9 mouse cellular contexts compared by ENCODE assay signal in genomic region chr14:54191026-54191390, GRCm38 (mm10).
A peak's percentile ranks its signal among the peaks of the same experiment; 100 is the strongest.
DNase-seq lines count a peak whose midpoint lies in the region; ATAC-seq lines count a peak whose summit lies in the region.
"Had no signal": no experiment of that assay in that cellular context is flagged by ENCODE, and none has a peak within 500 bp of the region (broad histone marks: within the 10 kb centered on the region; RNA-seq: fewer than 3 reads in every experiment).

No protein-coding gene starts in this region.

- no peak for ATAC-seq in hindbrain, embryonic 14.5 days (ENCODE audit: low FRiP score)
- no peak for ATAC-seq in hindbrain, embryonic 11.5 days (ENCODE audit: low FRiP score)
- no peak for ATAC-seq in midbrain, embryonic 12.5 days (ENCODE audit: low FRiP score, low read depth)
- no peak; the same call in 1 of the 2 replicates for ATAC-seq in midbrain, embryonic 11.5 days (ENCODE audit: low FRiP score)
- ATAC-seq in embryonic facial prominence, embryonic 14.5 days (ENCODE audit: low read depth), result no peak
- no peak for ATAC-seq in midbrain, embryonic 14.5 days (ENCODE audit: low FRiP score, low TSS enrichment)

- no peaks in the 10 kb centered on the region for H3K27me3 ChIP-seq in hindbrain, embryonic 14.5 days (ENCODE audit: control insufficient read depth, insufficient read depth, low read length)
- no peaks in the 10 kb centered on the region for H3K27me3 ChIP-seq in hindbrain, embryonic 11.5 days (ENCODE audit: control insufficient read depth, insufficient read depth, low read length)
- no peaks in the 10 kb centered on the region for H3K27me3 ChIP-seq in midbrain, embryonic 12.5 days
- no peaks in the 10 kb centered on the region for H3K27me3 ChIP-seq in midbrain, embryonic 11.5 days (ENCODE audit: control insufficient read depth, insufficient read depth, low read length)
- no peaks in the 10 kb centered on the region for H3K27me3 ChIP-seq in embryonic facial prominence, embryonic 14.5 days (replicated peaks; ENCODE audit: control insufficient read depth, insufficient read depth, low read length)
- no peaks in the 10 kb centered on the region for H3K27me3 ChIP-seq in midbrain, embryonic 14.5 days (ENCODE audit: control insufficient read depth, insufficient read depth, low read length)
- H3K27me3 ChIP-seq: forebrain, embryonic 12.5 days had no signal

- H3K4me2 ChIP-seq in hindbrain, embryonic 14.5 days (replicated peaks), result no peak overlapping the region
- H3K4me2 ChIP-seq in hindbrain, embryonic 11.5 days (replicated peaks; ENCODE audit: low read depth, low read length), result no peak overlapping the region
- H3K4me2 ChIP-seq in midbrain, embryonic 12.5 days (replicated peaks), result no peak overlapping the region
- no peak overlapping the region for H3K4me2 ChIP-seq in midbrain, embryonic 11.5 days
- no peak overlapping the region for H3K4me2 ChIP-seq in embryonic facial prominence, embryonic 14.5 days (ENCODE audit: low read depth, low read length)
- H3K4me2 ChIP-seq in midbrain, embryonic 14.5 days (ENCODE audit: low read length), result no peak overlapping the region

- H3K9ac ChIP-seq in hindbrain, embryonic 14.5 days, result no peak overlapping the region
- H3K9ac ChIP-seq in hindbrain, embryonic 11.5 days (ENCODE audit: low read depth, low read length), result no peak overlapping the region
- no peak overlapping the region for H3K9ac ChIP-seq in midbrain, embryonic 12.5 days (replicated peaks)
- no peak overlapping the region for H3K9ac ChIP-seq in midbrain, embryonic 11.5 days (ENCODE audit: low read length)
- no peak overlapping the region for H3K9ac ChIP-seq in embryonic facial prominence, embryonic 14.5 days (ENCODE audit: low read depth, low read length)
- H3K9ac ChIP-seq in midbrain, embryonic 14.5 days (replicated peaks; ENCODE audit: low read length), result no peak overlapping the region
- H3K9ac ChIP-seq: forebrain, embryonic 12.5 days had no signal

- H3K9me3 ChIP-seq in hindbrain, embryonic 14.5 days (ENCODE audit: control insufficient read depth, low read length), result no peaks in the 10 kb centered on the region
- H3K9me3 ChIP-seq in hindbrain, embryonic 11.5 days (ENCODE audit: control insufficient read depth, low read length), result no peaks in the 10 kb centered on the region
- no peaks in the 10 kb centered on the region for H3K9me3 ChIP-seq in midbrain, embryonic 12.5 days
- H3K9me3 ChIP-seq in midbrain, embryonic 11.5 days (ENCODE audit: control insufficient read depth, low read length), result no peaks in the 10 kb centered on the region
- no peaks in the 10 kb centered on the region for H3K9me3 ChIP-seq in embryonic facial prominence, embryonic 14.5 days (ENCODE audit: control insufficient read depth, low read length)
- H3K9me3 ChIP-seq in midbrain, embryonic 14.5 days (ENCODE audit: control insufficient read depth, low read length), result no peaks in the 10 kb centered on the region
- H3K9me3 ChIP-seq: forebrain, embryonic 12.5 days had no signal

- peaks cover 32% of the 10 kb centered on the region for H3K4me1 ChIP-seq in hindbrain, embryonic 14.5 days (replicated peaks; ENCODE audit: control insufficient read depth, insufficient read depth, low read length)
- H3K4me1 ChIP-seq in hindbrain, embryonic 11.5 days (replicated peaks; ENCODE audit: control insufficient read depth, insufficient read depth, low read length), result peaks cover 2% of the 10 kb centered on the region; the same call in 1 of the 2 replicates
- peaks cover 34% of the 10 kb centered on the region for H3K4me1 ChIP-seq in midbrain, embryonic 12.5 days
- peaks cover 18% of the 10 kb centered on the region for H3K4me1 ChIP-seq in midbrain, embryonic 11.5 days (ENCODE audit: control insufficient read depth, insufficient read depth, low read length)
- H3K4me1 ChIP-seq in embryonic facial prominence, embryonic 14.5 days (ENCODE audit: control insufficient read depth, insufficient read depth, low read length), result 0 out of 2 replicates have a peak, but pooled peaks cover 5% of the 10 kb centered on the region
- peaks cover 33% of the 10 kb centered on the region for H3K4me1 ChIP-seq in midbrain, embryonic 14.5 days (ENCODE audit: control insufficient read depth, insufficient read depth, low read length)

- peak overlapping the region; percentile 40; the same call in 1 of the 2 replicates for H3K27ac ChIP-seq in hindbrain, embryonic 14.5 days
- H3K27ac ChIP-seq in hindbrain, embryonic 11.5 days (ENCODE audit: low read depth, low read length), result no peak overlapping the region
- peak overlapping the region; percentile 3; the same call in 1 of the 2 replicates for H3K27ac ChIP-seq in midbrain, embryonic 12.5 days (replicated peaks)
- H3K27ac ChIP-seq in midbrain, embryonic 11.5 days (ENCODE audit: low read depth, low read length), result no peak overlapping the region
- peak overlapping the region; percentile 13; the same call in 1 of the 2 replicates for H3K27ac ChIP-seq in embryonic facial prominence, embryonic 14.5 days (replicated peaks; ENCODE audit: low read depth, low read length)
- peak overlapping the region; percentile 45; the same call in 1 of the 2 replicates for H3K27ac ChIP-seq in midbrain, embryonic 14.5 days (replicated peaks; ENCODE audit: low read depth, low read length)

- no peaks in the 10 kb centered on the region for H3K36me3 ChIP-seq in hindbrain, embryonic 14.5 days (replicated peaks; ENCODE audit: control insufficient read depth, insufficient read depth)
- no peaks in the 10 kb centered on the region for H3K36me3 ChIP-seq in hindbrain, embryonic 11.5 days (ENCODE audit: control insufficient read depth, insufficient read depth, low read length)
- no peaks in the 10 kb centered on the region for H3K36me3 ChIP-seq in midbrain, embryonic 12.5 days
- H3K36me3 ChIP-seq in midbrain, embryonic 11.5 days (ENCODE audit: control insufficient read depth, insufficient read depth, low read length), result no peaks in the 10 kb centered on the region
- H3K36me3 ChIP-seq in embryonic facial prominence, embryonic 14.5 days (ENCODE audit: control insufficient read depth, insufficient read depth, low read length), result no peaks in the 10 kb centered on the region
- H3K36me3 ChIP-seq in midbrain, embryonic 14.5 days (ENCODE audit: control insufficient read depth, insufficient read depth, low read length), result no peaks in the 10 kb centered on the region
- H3K36me3 ChIP-seq: forebrain, embryonic 12.5 days had no signal

- no peak overlapping the region for H3K4me3 ChIP-seq in hindbrain, embryonic 14.5 days (replicated peaks; ENCODE audit: low read length)
- no peak overlapping the region for H3K4me3 ChIP-seq in hindbrain, embryonic 11.5 days (ENCODE audit: low read depth, low read length)
- H3K4me3 ChIP-seq in midbrain, embryonic 12.5 days, result no peak overlapping the region
- H3K4me3 ChIP-seq in midbrain, embryonic 11.5 days (ENCODE audit: low read depth, low read length), result no peak overlapping the region
- H3K4me3 ChIP-seq in embryonic facial prominence, embryonic 14.5 days (ENCODE audit: low read depth, low read length), result no peak overlapping the region
- H3K4me3 ChIP-seq in midbrain, embryonic 14.5 days (replicated peaks; ENCODE audit: low read depth, low read length), result no peak overlapping the region
- H3K4me3 ChIP-seq: forebrain, embryonic 12.5 days had no signal

- DNase-seq in hindbrain, embryonic 14.5 days (ENCODE audit: low spot score), result no peak
- no peak for DNase-seq in hindbrain, embryonic 11.5 days (ENCODE audit: low spot score)
- no peak for DNase-seq in midbrain, embryonic 11.5 days (ENCODE audit: low spot score, missing footprints)
- no peak for DNase-seq in embryonic facial prominence, embryonic 14.5 days (ENCODE audit: low spot score)
- DNase-seq in midbrain, embryonic 14.5 days, result no peak
- no peak for DNase-seq in frontal cortex, postnatal 36 days (ENCODE audit: low spot score in 2 of 2)
- DNase-seq: gastrocnemius, postnatal 36 days had no signal

- WGBS in hindbrain, embryonic 14.5 days, result 51% methylated on average over 4 of the region's 4 CpGs
- 59% methylated on average over 4 of the region's 4 CpGs for WGBS in hindbrain, embryonic 11.5 days
- WGBS in midbrain, embryonic 12.5 days, result 36% methylated on average over 4 of the region's 4 CpGs
- WGBS in midbrain, embryonic 11.5 days, result 41% methylated on average over 4 of the region's 4 CpGs
- 39% methylated on average over 4 of the region's 4 CpGs for WGBS in embryonic facial prominence, embryonic 14.5 days
- WGBS in midbrain, embryonic 14.5 days, result 49% methylated on average over 4 of the region's 4 CpGs

Comparison
In these comparisons a context has a peak if more than half of its experiments do, and no peak if none do; other contexts are left out.
1. H3K27ac ChIP-seq: peak in hindbrain, embryonic 14.5 days (single experiment), midbrain, embryonic 12.5 days (single experiment), embryonic facial prominence, embryonic 14.5 days (single experiment) and midbrain, embryonic 14.5 days (single experiment); none in hindbrain, embryonic 11.5 days (single experiment) and midbrain, embryonic 11.5 days (single experiment).